Mouse (Mus musculus): ENCODE measurements around the gene Dlg2. TPM values are rescaled to one million over a fixed set of nuclear protein-coding genes. Genes with fewer than 3 reads are reported as not detected.
"Not testable (repeated sequence)": the region's sequence is repeated elsewhere in the genome, so short reads cannot be mapped to it uniquely, and the experiment has no call there.

The Dlg2 gene
- total RNA-seq, 2 experiments from 2014 or later = 1.9 to 3.1 TPM

- intact Hi-C loops (cut with DNase I) = no loop called here
- no peak for DNase-seq
Measured at GRCm38 (mm10) chr7:90787945-90788344, 311.5 kb downstream of the Dlg2 start.

GRCm38 (mm10) chr7:90791522-90791921 lies 315.1 kb downstream of the Dlg2 start:
- DNase-seq = no peak
- intact Hi-C loops (cut with DNase I) = no loop called here

GRCm38 (mm10) chr7:90825640-90826039 lies 349.2 kb downstream of the Dlg2 start:
- intact Hi-C loops (cut with DNase I) = no loop called here
- no peak for DNase-seq

DNA sequence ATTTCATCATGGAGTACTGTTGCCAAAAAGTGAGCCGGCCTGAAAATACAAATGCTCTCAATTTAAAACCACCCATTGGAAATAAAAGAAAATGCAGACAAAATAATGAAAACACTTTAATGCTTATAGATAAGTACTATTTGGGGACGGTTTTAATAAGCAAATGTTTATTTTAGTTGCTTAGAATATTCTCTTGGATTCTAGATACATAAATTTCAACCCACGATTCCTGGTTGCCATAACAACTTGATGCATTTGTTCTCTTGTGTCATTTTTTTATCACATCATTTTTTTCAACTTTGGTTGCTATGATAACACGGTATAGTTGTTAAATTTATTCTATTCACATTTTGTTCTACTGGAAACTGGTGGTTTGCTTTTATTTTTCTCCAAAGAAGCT lies 364.8 kb downstream of the Dlg2 start:
- no peak for DNase-seq
- intact Hi-C loops (cut with DNase I) = no loop called here

DNA sequence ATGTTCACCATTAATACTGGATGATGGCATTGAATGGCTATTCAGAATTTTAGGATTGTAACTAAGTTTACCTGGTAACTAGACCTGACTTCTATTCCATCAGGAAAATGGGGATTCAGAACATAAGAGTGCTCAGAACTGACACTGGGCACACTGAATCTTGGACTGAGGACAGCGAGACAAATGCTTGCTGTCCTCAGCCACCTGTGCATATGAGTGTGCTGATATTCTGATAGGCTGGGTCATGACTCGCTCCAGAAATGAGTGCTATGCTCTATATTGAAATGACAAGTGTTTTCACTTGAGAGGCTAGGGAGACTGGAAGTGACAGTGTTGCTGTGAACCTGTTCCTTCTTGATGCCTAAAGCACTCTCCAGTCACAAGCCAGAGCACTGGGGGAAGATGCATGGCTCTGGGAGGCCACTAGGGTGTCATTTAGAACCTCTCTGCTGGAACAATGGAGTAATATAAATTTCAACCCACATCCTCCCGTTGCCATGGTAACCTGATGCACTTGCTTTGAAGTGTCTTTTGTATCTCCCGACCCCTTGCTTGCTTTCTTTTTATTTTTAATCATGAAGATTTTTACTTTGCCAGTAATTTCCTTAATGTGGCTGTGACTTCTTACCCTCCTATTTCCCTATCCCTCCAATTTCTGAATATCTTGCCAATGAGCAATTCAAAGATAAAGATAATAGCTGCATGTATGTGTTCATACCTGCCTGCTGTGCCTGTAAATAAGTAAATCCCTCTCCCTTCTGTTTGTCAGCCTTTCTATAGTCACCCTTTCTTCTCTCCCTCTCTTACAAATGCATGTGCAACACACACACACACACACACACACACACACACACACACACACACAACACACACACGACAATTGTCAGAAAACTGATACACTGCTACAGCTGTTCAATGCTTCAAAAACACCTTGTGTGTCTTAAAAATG lies 367.1 kb downstream of the Dlg2 start:
- intact Hi-C loops (cut with DNase I) = no loop called here

DNA sequence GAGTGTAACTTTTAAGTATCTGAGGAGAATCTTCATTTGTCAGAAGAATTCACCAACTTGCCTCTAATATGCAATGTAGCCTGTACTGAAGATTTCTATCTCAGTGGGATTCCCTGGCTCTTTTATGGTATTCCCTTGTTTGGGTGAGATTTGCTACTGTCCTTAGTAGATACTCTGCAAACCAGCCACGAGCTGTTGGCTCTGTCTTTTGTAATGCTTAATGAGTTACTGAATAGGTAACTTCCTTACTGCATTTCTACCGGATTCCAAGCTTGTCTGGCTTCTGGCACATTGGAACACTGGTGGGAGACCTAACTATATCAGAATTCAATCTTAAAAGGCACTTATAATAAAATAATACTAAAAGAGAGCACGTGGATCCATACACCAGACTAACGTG lies 400.3 kb downstream of the Dlg2 start:
- DNase-seq; intact Hi-C loops (cut with DNase I): not testable (repeated sequence)

More for the DNA sequence above, 367.1 kb downstream of the Dlg2 start:
- DNase-seq = no peak

- DNase-seq = no peak
- intact Hi-C loops (cut with DNase I) = no loop called here
Measured at GRCm38 (mm10) chr7:90882740-90883139, 406.3 kb downstream of the Dlg2 start.

- no peak for DNase-seq
- intact Hi-C loops (cut with DNase I) = no loop called here
Measured at GRCm38 (mm10) chr7:90886396-90887006, 410.0 kb downstream of the Dlg2 start.

- intact Hi-C loops (cut with DNase I) = no loop called here
- DNase-seq = no peak
Measured at GRCm38 (mm10) chr7:90887007-90887720, 410.7 kb downstream of the Dlg2 start.

- no peak for DNase-seq
- intact Hi-C loops (cut with DNase I) = no loop called here
Measured at GRCm38 (mm10) chr7:90927441-90927840, 451.0 kb downstream of the Dlg2 start.

DNA sequence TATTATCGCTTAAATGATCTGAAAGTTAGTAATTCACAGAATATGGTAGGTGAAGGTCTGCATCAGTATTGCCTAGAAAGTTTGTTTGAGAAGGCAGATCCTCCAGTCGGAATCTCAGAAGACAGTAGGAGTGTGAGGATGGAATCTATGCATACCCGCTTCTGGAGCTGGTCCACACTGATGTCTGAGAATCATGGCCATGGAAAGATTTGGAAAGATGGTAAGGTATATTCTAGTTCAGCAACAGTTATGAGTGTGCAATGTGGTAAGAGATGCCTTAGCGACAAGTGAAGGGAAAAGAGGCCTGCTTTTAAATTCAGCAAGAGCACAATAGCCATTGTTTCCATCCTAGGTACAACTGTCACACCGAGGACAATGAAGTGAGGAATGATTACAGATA lies 464.3 kb downstream of the Dlg2 start:
- no peak for DNase-seq
- intact Hi-C loops (cut with DNase I) = no loop called here

DNA sequence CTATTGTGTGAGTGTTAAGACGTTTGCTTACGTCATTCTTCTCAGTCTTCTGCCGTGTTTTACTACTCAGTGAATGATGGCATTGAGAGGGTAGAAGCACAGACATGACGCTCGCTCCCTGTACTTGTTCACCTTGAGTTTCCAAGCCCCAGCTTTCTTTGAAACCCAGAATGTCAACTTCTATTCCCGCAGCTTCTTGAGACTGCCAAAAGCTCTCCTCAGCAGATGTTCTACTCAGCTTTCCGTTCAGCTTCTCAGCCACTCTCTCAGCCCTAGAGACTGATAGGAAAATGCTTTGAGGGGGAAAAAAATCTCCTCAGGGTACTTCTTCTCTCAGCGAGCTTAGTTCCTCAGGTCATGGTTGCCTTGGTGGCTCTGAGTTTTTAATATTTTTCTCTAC lies 470.6 kb downstream of the Dlg2 start:
- intact Hi-C loops (cut with DNase I) = no loop called here

GRCm38 (mm10) chr7:90949212-90949611 lies 472.7 kb downstream of the Dlg2 start:
- intact Hi-C loops (cut with DNase I) = no loop called here
- DNase-seq = no peak

More for the DNA sequence above, 470.6 kb downstream of the Dlg2 start:
- DNase-seq = no peak

DNA sequence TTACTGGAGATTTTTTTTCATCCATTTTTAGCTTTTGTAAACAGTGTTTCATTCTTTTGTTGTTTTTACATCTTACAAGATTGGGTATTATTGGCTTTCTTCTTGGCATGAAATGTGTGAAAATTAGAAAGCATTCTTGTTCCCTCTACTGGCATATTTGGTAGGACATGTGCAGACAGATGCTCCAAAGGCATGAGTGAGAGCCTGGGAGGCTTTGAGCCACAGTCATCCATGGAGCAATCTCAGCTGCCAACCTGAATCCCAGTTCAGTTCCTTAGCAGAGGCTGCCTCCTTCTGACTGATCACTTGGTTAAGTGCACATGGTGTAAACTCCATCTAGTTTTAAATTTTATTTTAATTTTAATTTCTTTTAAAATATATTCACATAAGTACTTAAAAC lies 500.8 kb downstream of the Dlg2 start:
- no peak for DNase-seq
- intact Hi-C loops (cut with DNase I) = no loop called here

GRCm38 (mm10) chr7:90982069-90982468 lies 505.6 kb downstream of the Dlg2 start:
- intact Hi-C loops (cut with DNase I) = no loop called here
- DNase-seq = no peak

- no peak for DNase-seq
- intact Hi-C loops (cut with DNase I) = no loop called here
Measured at GRCm38 (mm10) chr7:91010655-91011054, 534.2 kb downstream of the Dlg2 start.

DNA sequence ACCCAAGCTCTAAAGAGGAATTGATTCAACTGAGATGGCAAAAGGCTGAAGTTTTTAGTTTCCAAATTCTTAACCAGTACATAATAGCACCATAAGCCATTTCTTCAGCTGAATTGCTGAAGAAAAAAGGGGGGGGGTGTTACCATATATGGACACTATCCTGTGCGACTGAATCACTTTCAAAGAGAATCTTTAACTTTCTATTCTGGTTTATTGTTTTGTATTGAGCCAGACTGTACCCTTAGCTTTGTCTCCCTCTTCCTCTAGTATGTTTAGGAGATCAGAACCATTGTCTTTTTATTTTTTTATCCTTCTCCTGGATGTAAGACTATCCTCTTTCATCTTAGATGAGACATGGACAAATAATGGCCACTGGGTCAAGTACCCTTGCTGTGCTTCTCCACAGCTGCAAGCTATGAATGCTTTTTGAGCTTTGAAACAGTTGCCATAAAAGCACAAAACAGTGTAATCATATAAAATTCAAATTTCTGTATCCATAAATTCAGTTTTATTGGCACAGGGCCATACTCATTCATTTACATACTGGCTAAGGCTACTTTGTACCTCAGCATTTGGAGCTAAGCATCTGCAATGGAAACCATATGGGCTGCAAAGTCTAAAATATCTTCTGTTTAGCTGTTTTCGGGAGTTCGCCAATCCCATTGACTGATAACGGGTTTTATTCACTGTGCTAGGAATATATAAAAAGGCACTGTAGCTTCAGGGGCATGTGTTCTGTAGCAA lies 568.7 kb downstream of the Dlg2 start:
- DNase-seq = no peak
- intact Hi-C loops (cut with DNase I) = no loop called here

DNA sequence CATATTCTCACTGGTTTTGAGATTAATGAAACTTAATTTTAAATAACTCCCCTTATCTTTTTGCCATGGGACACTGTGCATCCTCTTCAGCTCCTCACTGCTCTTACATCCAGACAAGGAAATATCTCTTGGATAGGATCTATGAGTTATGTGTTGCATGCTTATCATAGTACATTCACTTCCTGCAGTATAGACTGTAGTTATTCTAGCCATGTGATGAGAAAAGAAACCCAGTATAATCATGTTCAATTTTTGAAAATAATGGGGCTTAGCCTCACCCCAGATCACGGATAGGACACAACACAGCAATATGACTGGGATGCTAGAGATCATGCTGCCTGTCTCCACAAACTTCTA lies 569.2 kb downstream of the Dlg2 start:
- intact Hi-C loops (cut with DNase I) = no loop called here

GRCm38 (mm10) chr7:91063297-91064040 lies 587.0 kb downstream of the Dlg2 start:
- intact Hi-C loops (cut with DNase I) = no loop called here
- no peak for DNase-seq

More for the DNA sequence above, 569.2 kb downstream of the Dlg2 start:
- no peak for DNase-seq
